Mouse (Mus musculus) liver, embryonic 14 days (tissue): ENCODE measurements around the gene Alg11. TPM values are rescaled to one million over a fixed set of nuclear protein-coding genes. Genes with fewer than 3 reads are reported as not detected.

Experiments
- polyA plus RNA-seq: library from polyadenylated mRNA; depleted of rRNA; stranded (reverse); fragments of >200 nt; gene quantifications from 2 replicates; pipeline ENCODE4 v1.2.3, GENCODE M21; 2012; rRNA removed

Alg11 gene
- polyA plus RNA-seq, result 3.2 and 3.6 TPM in 2 replicates

DNA sequence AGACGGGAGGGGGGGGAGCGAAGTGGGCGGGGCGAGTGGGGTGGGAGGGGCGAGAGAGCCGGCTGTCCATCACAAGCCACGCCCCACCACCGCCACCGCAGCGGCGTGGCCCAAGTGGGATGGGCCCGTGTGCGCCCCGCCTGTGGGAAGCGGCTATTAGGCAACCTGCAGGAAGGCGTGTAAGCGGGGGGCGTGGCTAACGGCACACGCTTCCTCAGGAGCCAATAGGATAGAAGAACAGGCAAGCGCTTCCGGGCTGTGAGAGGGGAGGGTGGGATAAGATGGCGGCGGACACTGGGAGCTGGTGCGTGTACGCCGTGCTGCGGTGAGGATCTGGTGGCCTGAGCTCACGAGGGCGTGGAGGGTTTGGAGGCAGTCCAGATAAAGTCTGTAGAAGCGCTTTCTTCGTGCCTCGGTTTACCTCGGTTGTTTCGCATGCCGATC is at the start of gene Alg11:
TSS of gene Alg11 (plus strand) at position 276 of the 444 bp plus-strand sequence.

GRCm38 (mm10) chr8:22059821-22060445 is 588 bp upstream of the Alg11 start, which contains the start of gene Atp7b:
TSS of gene Atp7b (minus strand) at chr8:22060305.

Other genes starting within 250 kb of the Alg11 start
- not detected in 2 replicates for gene Defb50, start 237.2 kb upstream of the Alg11 start, polyA plus RNA-seq
- gene Defb2, start 220.8 kb upstream of the Alg11 start, polyA plus RNA-seq, result not detected in 2 replicates
- gene Defb10, start 201.8 kb upstream of the Alg11 start, polyA plus RNA-seq, result not detected in 2 replicates
- not detected in 2 replicates for gene Defb9, start 175.3 kb upstream of the Alg11 start, polyA plus RNA-seq
- not detected in 2 replicates for gene Defb11, start 154.3 kb upstream of the Alg11 start, polyA plus RNA-seq
- not detected in 2 replicates for gene Defb15, start 128.0 kb upstream of the Alg11 start, polyA plus RNA-seq
- gene Defb35, start 122.4 kb upstream of the Alg11 start, polyA plus RNA-seq, result not detected in 2 replicates
- gene Defb13, start 114.0 kb upstream of the Alg11 start, polyA plus RNA-seq, result not detected in 2 replicates
- not detected in 2 replicates for gene Fam90a1a, start 102.0 kb upstream of the Alg11 start, polyA plus RNA-seq
- gene Ccdc70, start 90.9 kb upstream of the Alg11 start, polyA plus RNA-seq, result not detected in 2 replicates
- gene Atp7b, start 416 bp upstream of the Alg11 start, polyA plus RNA-seq, result 8.5 and 9.9 TPM in 2 replicates
- gene Nek5, start 64.3 kb downstream of the Alg11 start, polyA plus RNA-seq, result 0.03 TPM in 2 replicates
- 1.9 and 2.2 TPM in 2 replicates for gene Nek3, start 105.7 kb downstream of the Alg11 start, polyA plus RNA-seq
- gene Ckap2, start 125.1 kb downstream of the Alg11 start, polyA plus RNA-seq, result 23.0 and 23.4 TPM in 2 replicates
- gene Vps36, start 132.1 kb downstream of the Alg11 start, polyA plus RNA-seq, result 5.3 and 6.0 TPM in 2 replicates
- gene Thsd1, start 166.6 kb downstream of the Alg11 start, polyA plus RNA-seq, result 0.88 and 1.0 TPM in 2 replicates
- not detected in 2 replicates for gene Tpte, start 222.7 kb downstream of the Alg11 start, polyA plus RNA-seq